Mouse (Mus musculus): ENCODE results near the gene Ifitm5. TPM values are rescaled to one million over a fixed set of nuclear protein-coding genes. Genes with fewer than 3 reads are reported as not detected.
A peak's percentile ranks its signal among the peaks of the same experiment; 100 is the strongest.

Ifitm5 gene
- total RNA-seq (2014; rRNA removed) (0.40 and 0.55 TPM in 2 replicates), polyA plus RNA-seq (2012; rRNA removed) (0.76 and 1.0 TPM in 2 replicates)

DNA sequence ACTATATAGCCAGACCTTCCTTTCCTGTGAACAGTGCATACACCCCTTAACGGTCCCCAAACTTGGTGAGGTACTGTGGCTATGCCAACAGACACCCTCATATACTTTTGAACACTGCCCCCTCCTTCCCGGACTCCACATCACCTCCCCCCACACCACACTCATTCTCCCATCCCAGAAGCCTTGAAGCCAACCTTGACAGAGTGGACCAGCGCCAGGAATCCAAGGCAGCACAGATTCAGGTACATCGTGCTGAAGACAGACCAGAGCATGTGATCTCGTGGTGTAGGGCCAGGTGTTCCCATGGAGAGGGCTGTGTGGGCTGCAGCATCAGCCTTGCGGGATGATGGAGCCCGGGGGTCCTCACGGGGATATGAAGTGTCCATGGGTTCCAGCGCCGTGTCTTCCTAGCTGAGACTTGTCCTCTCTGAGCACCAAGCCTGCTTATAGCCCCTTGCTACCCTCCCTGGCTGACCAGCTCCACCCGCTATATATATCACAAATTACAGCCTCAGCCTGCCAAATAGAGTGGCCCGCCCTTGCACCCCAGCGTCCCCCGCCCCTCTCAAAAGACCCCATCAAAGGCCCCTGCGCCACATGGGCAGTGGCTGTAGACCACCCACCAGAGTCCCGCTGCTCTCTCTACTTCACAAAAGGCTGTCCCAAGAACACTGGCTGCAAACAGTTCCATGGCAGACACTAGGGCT lies at the start of gene Ifitm5:
TSS of gene Ifitm5 (minus strand) at position 468 of the 707 bp plus-strand sequence.
- H3K27ac ChIP-seq (replicated peaks; ENCODE audit: insufficient read depth, low read depth, low read length) = peak within 1 kb of the TSS; percentile 67
- H3K27me3 ChIP-seq (ENCODE audit: control insufficient read depth, insufficient read depth, low read length) = no peaks in the 10 kb centered on the region
- H3K9ac ChIP-seq (ENCODE audit: low read depth, low read length) = no peak within 1 kb of the TSS
- 88% methylated on average over 16 of the region's 16 CpGs for WGBS
- H3K4me1 ChIP-seq (ENCODE audit: control insufficient read depth, insufficient read depth, low read length) = peaks cover 14% of the 10 kb centered on the region; the same call in 1 of the 2 replicates
- no peak for DNase-seq (ENCODE audit: extremely low read depth, low read depth, low spot score)
- H3K4me3 ChIP-seq (ENCODE audit: insufficient read depth, low read depth, low read length) = no peak within 1 kb of the TSS
- H3K36me3 ChIP-seq (ENCODE audit: control insufficient read depth, insufficient read depth, low read length) = no peaks in the 10 kb centered on the region
- peaks cover 11% of the 10 kb centered on the region for H3K79me2 ChIP-seq (ENCODE audit: control insufficient read depth, insufficient read depth, low read length)
- TF ChIP-seq POLR2A (IDR thresholded peaks at IDR 0.05; ENCODE audit: extremely low read depth, insufficient read depth, low read length) = no peak
- TF ChIP-seq CTCF (IDR thresholded peaks at IDR 0.05; ENCODE audit: low read depth, low read length) = no peak

GRCm38 (mm10) chr7:140998853-140999700 lies 49.0 kb upstream of the Ifitm5 start:
- DNase-seq (ENCODE audit: extremely low read depth, low read depth, low spot score) = peak; percentile 21
- Histone ChIP-seq H3K79me2 (ENCODE audit: control insufficient read depth, insufficient read depth, low read length) (no peaks in the 10 kb centered on the region), H3K36me3 (ENCODE audit: control insufficient read depth, insufficient read depth, low read length) (no peaks in the 10 kb centered on the region), H3K4me1 (ENCODE audit: control insufficient read depth, insufficient read depth, low read length) (0 out of 2 replicates have a peak, but pooled peaks cover 2% of the 10 kb centered on the region), H3K4me3 (ENCODE audit: insufficient read depth, low read depth, low read length) (no peak overlapping the region), H3K9ac (ENCODE audit: low read depth, low read length) (no peak overlapping the region), H3K27me3 (ENCODE audit: control insufficient read depth, insufficient read depth, low read length) (no peaks in the 10 kb centered on the region), H3K27ac (replicated peaks; ENCODE audit: insufficient read depth, low read depth, low read length) (no peak overlapping the region)
- 76% methylated on average over 11 of the region's 11 CpGs for WGBS
- no peak for TF ChIP-seq POLR2A (IDR thresholded peaks at IDR 0.05; ENCODE audit: extremely low read depth, insufficient read depth, low read length)
- TF ChIP-seq CTCF (IDR thresholded peaks at IDR 0.05; ENCODE audit: low read depth, low read length) = no peak

- peak; percentile 9 for DNase-seq (ENCODE audit: extremely low read depth, low read depth, low spot score)
- 81% methylated on average over 1 of the region's 1 CpGs for WGBS
- Histone ChIP-seq H3K79me2 (ENCODE audit: control insufficient read depth, insufficient read depth, low read length) (no peaks in the 10 kb centered on the region), H3K36me3 (ENCODE audit: control insufficient read depth, insufficient read depth, low read length) (no peaks in the 10 kb centered on the region), H3K4me3 (ENCODE audit: insufficient read depth, low read depth, low read length) (no peak overlapping the region), H3K9ac (ENCODE audit: low read depth, low read length) (no peak overlapping the region), H3K4me1 (ENCODE audit: control insufficient read depth, insufficient read depth, low read length) (0 out of 2 replicates have a peak, but pooled peaks cover 2% of the 10 kb centered on the region), H3K27ac (replicated peaks; ENCODE audit: insufficient read depth, low read depth, low read length) (no peak overlapping the region), H3K27me3 (ENCODE audit: control insufficient read depth, insufficient read depth, low read length) (no peaks in the 10 kb centered on the region)
- TF ChIP-seq POLR2A (IDR thresholded peaks at IDR 0.05; ENCODE audit: extremely low read depth, insufficient read depth, low read length) (no peak), CTCF (IDR thresholded peaks at IDR 0.05; ENCODE audit: low read depth, low read length) (no peak)
Measured at GRCm38 (mm10) chr7:140997817-140998216, 47.7 kb upstream of the Ifitm5 start.

DNA sequence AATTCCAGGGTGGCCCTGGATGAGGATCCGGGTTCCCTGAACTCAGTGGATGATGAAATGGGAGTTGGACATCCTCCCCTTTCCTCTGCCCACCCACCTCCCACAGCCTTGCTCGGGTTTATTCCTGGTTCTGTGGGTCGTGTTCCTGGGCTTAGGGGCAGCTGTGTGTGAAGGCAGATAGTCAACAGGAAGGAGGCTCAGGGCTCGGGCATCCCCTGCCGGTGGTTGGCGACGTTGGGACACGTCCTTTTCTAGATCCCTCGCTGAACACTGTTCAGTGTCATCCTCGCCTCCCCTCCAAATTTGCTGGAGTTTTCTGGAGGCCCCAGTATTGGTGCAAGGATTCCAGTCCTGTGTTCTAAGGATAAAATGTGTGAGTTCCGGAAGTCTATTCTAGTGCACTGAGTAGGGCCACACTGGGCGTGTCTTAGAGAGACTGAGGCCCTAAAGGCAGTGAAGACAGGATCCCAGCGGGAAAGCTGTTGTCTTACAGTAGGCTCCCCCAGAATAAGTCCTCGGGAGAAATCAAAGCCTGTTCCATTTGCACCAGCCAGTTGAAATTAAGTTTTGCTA lies 41.1 kb upstream of the Ifitm5 start:
- no peak for TF ChIP-seq POLR2A (IDR thresholded peaks at IDR 0.05; ENCODE audit: extremely low read depth, insufficient read depth, low read length)
- TF ChIP-seq CTCF (IDR thresholded peaks at IDR 0.05; ENCODE audit: low read depth, low read length) = peak; percentile 31; the same call in 1 of the 2 replicates
- no peak for DNase-seq (ENCODE audit: extremely low read depth, low read depth, low spot score)

DNA sequence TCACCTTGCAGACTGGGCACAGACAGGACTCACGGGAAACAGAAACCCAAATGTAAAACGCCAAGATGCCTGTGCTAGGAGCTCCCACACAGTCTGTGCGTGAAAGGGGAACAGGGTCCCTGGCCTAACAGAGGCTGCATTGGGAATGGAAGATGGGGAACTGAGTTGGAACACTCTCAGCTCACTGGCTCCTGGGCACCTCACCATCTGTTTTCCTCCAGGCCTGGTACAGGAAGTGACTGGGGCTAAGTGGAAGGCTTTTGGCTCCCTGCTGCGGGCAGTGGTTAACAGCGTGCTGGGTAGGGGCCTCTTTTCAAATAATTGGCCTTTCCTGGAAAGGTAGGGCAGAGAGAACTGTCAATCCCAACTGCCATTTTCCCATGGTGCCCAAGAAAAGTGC lies 40.5 kb upstream of the Ifitm5 start:
- H3K27me3 ChIP-seq (ENCODE audit: control insufficient read depth, insufficient read depth, low read length) = no peaks in the 10 kb centered on the region
- no peaks in the 10 kb centered on the region for H3K36me3 ChIP-seq (ENCODE audit: control insufficient read depth, insufficient read depth, low read length)
- no peak for DNase-seq (ENCODE audit: extremely low read depth, low read depth, low spot score)
- TF ChIP-seq CTCF (IDR thresholded peaks at IDR 0.05; ENCODE audit: low read depth, low read length) = no peak
- TF ChIP-seq POLR2A (IDR thresholded peaks at IDR 0.05; ENCODE audit: extremely low read depth, insufficient read depth, low read length) = no peak
- H3K9ac ChIP-seq (ENCODE audit: low read depth, low read length) = no peak overlapping the region
- WGBS = 85% methylated on average over 5 of the region's 5 CpGs
- peaks cover 2% of the 10 kb centered on the region; the same call in 1 of the 2 replicates for H3K4me1 ChIP-seq (ENCODE audit: control insufficient read depth, insufficient read depth, low read length)
- no peak overlapping the region for H3K27ac ChIP-seq (replicated peaks; ENCODE audit: insufficient read depth, low read depth, low read length)
- H3K79me2 ChIP-seq (ENCODE audit: control insufficient read depth, insufficient read depth, low read length) = no peaks in the 10 kb centered on the region
- H3K4me3 ChIP-seq (ENCODE audit: insufficient read depth, low read depth, low read length) = no peak overlapping the region

More for the DNA sequence above, 41.1 kb upstream of the Ifitm5 start:
- H3K36me3 ChIP-seq (ENCODE audit: control insufficient read depth, insufficient read depth, low read length) = no peaks in the 10 kb centered on the region
- WGBS = 86% methylated on average over 14 of the region's 14 CpGs
- no peaks in the 10 kb centered on the region for H3K27me3 ChIP-seq (ENCODE audit: control insufficient read depth, insufficient read depth, low read length)
- H3K9ac ChIP-seq (ENCODE audit: low read depth, low read length) = no peak overlapping the region
- no peaks in the 10 kb centered on the region for H3K79me2 ChIP-seq (ENCODE audit: control insufficient read depth, insufficient read depth, low read length)
- no peak overlapping the region for H3K4me3 ChIP-seq (ENCODE audit: insufficient read depth, low read depth, low read length)
- H3K27ac ChIP-seq (replicated peaks; ENCODE audit: insufficient read depth, low read depth, low read length) = no peak overlapping the region
- H3K4me1 ChIP-seq (ENCODE audit: control insufficient read depth, insufficient read depth, low read length) = peaks cover 2% of the 10 kb centered on the region; the same call in 1 of the 2 replicates
